Mouse (Mus musculus) heart, postnatal 4 days (tissue): Measurements from ENCODE around the gene Crls1. TPM values are rescaled to one million over a fixed set of nuclear protein-coding genes. Genes with fewer than 3 reads are reported as not detected.
A peak's percentile ranks its signal among the peaks of the same experiment; 100 is the strongest.

Source experiments
- DNase-seq: peaks from one replicate; pipeline ENCODE4 v3.0.0; 2021
- total RNA-seq, 2 experiments: library from RNA; stranded (reverse); gene quantifications; 2 replicates each; pipeline ENCODE4 v1.2.3; 2021

The Crls1 gene
- total RNA-seq, 2 experiments from 2014 or later = 18.8 to 20.9 TPM

GRCm38 (mm10) chr2:132885312-132885711 lies 38.8 kb downstream of the Crls1 start:
- no peak for DNase-seq

GRCm38 (mm10) chr2:132893826-132894225 lies 47.4 kb downstream of the Crls1 start:
- DNase-seq = no peak

GRCm38 (mm10) chr2:132898211-132898610 lies 51.7 kb downstream of the Crls1 start:
- no peak for DNase-seq

- no peak for DNase-seq
These were observed 54.1 kb downstream of the Crls1 start for GRCm38 (mm10) chr2:132900596-132900995.

GRCm38 (mm10) chr2:132901636-132902035 lies 55.2 kb downstream of the Crls1 start:
- no peak for DNase-seq

GRCm38 (mm10) chr2:132902056-132902455 lies 55.6 kb downstream of the Crls1 start:
- DNase-seq = no peak

GRCm38 (mm10) chr2:132903498-132903897 lies 57.0 kb downstream of the Crls1 start:
- DNase-seq = peak; percentile 67

- no peak for DNase-seq
These were observed 58.5 kb downstream of the Crls1 start for GRCm38 (mm10) chr2:132904961-132905360.

- peak; percentile 36 for DNase-seq
These were observed 60.3 kb downstream of the Crls1 start for GRCm38 (mm10) chr2:132906763-132907162.

GRCm38 (mm10) chr2:132914785-132915184 lies 68.3 kb downstream of the Crls1 start:
- no peak for DNase-seq

Other genes starting within 250 kb of the Crls1 start
- 1 to 10 TPM; 5.3 to 7.4 TPM for gene Shld1, start 159.7 kb upstream of the Crls1 start, total RNA-seq
- under 1 TPM; 0.29 to 0.33 TPM for gene Chgb, start 65.4 kb upstream of the Crls1 start, total RNA-seq
- gene Trmt6, start 30.6 kb upstream of the Crls1 start, total RNA-seq = 10 to 100 TPM; 14.7 to 15.7 TPM
- 1 to 10 TPM; 5.9 to 6.3 TPM for gene Mcm8, start 30.5 kb upstream of the Crls1 start, total RNA-seq
- gene Lrrn4, start 34.2 kb downstream of the Crls1 start, total RNA-seq = 10 to 100 TPM; 10.6 to 12.3 TPM
- not detected for gene Fermt1, start 99.2 kb downstream of the Crls1 start, total RNA-seq